Mouse (Mus musculus) urinary bladder, adult 2 months (tissue): ENCODE data around the gene Nthl1. TPM values are rescaled to one million over a fixed set of nuclear protein-coding genes. Genes with fewer than 3 reads are reported as not detected.

ENCODE experiments used
- polyA plus RNA-seq: library from polyadenylated mRNA; depleted of rRNA; stranded (reverse); fragments of >200 nt; gene quantifications from 2 replicates; pipeline ENCODE4 v1.2.3, GENCODE M21; 2012; rRNA removed

Nthl1 gene
- polyA plus RNA-seq, 1 experiment: 21.7 TPM

Other genes with a start within 250 kb of the Nthl1 start
- gene Rnps1, start 218.1 kb upstream of the Nthl1 start, polyA plus RNA-seq: 119 and 134 TPM in 2 replicates
- gene Eci1, start 206.0 kb upstream of the Nthl1 start, polyA plus RNA-seq: 116 and 139 TPM in 2 replicates
- gene Dnase1l2, start 189.6 kb upstream of the Nthl1 start, polyA plus RNA-seq: 47.5 and 62.9 TPM in 2 replicates
- gene E4f1, start 162.4 kb upstream of the Nthl1 start, polyA plus RNA-seq: 55.8 and 61.5 TPM in 2 replicates
- 31.8 and 33.5 TPM in 2 replicates for gene Pgp, start 162.3 kb upstream of the Nthl1 start, polyA plus RNA-seq
- gene Bricd5, start 158.8 kb upstream of the Nthl1 start, polyA plus RNA-seq: 0.10 and 0.19 TPM in 2 replicates
- gene Mlst8, start 153.6 kb upstream of the Nthl1 start, polyA plus RNA-seq: 20.9 and 21.7 TPM in 2 replicates
- 0.76 and 1.1 TPM in 2 replicates for gene Caskin1, start 144.1 kb upstream of the Nthl1 start, polyA plus RNA-seq
- 174 and 223 TPM in 2 replicates for gene Traf7, start 104.7 kb upstream of the Nthl1 start, polyA plus RNA-seq
- 1.4 and 1.5 TPM in 2 replicates for gene Rab26, start 98.5 kb upstream of the Nthl1 start, polyA plus RNA-seq
- gene Pkd1, start 82.8 kb upstream of the Nthl1 start, polyA plus RNA-seq: 69.8 and 84.0 TPM in 2 replicates
- gene Tsc2, start 50 bp upstream of the Nthl1 start, polyA plus RNA-seq: 95.3 and 112 TPM in 2 replicates
- 59.2 and 63.5 TPM in 2 replicates for gene Slc9a3r2, start 17.6 kb downstream of the Nthl1 start, polyA plus RNA-seq
- gene Npw, start 25.8 kb downstream of the Nthl1 start, polyA plus RNA-seq: 0.62 and 0.80 TPM in 2 replicates
- gene Zfp598, start 37.0 kb downstream of the Nthl1 start, polyA plus RNA-seq: 42.9 and 54.2 TPM in 2 replicates
- gene Syngr3, start 57.3 kb downstream of the Nthl1 start, polyA plus RNA-seq: 0.58 and 0.62 TPM in 2 replicates
- 21.0 and 23.7 TPM in 2 replicates for gene Gfer, start 63.5 kb downstream of the Nthl1 start, polyA plus RNA-seq
- gene Noxo1, start 63.6 kb downstream of the Nthl1 start, polyA plus RNA-seq: 7.6 and 10.7 TPM in 2 replicates
- 31.4 and 34.8 TPM in 2 replicates for gene Tbl3, start 75.0 kb downstream of the Nthl1 start, polyA plus RNA-seq
- gene Rnf151, start 85.4 kb downstream of the Nthl1 start, polyA plus RNA-seq: 0.18 and 0.30 TPM in 2 replicates
- gene Rps2, start 85.4 kb downstream of the Nthl1 start, polyA plus RNA-seq: 1,660 and 1,865 TPM in 2 replicates
- 298 and 302 TPM in 2 replicates for gene Ndufb10, start 91.8 kb downstream of the Nthl1 start, polyA plus RNA-seq
- gene Rpl3l, start 95.1 kb downstream of the Nthl1 start, polyA plus RNA-seq: 0.19 and 0.29 TPM in 2 replicates
- 195 and 227 TPM in 2 replicates for gene Msrb1, start 104.0 kb downstream of the Nthl1 start, polyA plus RNA-seq
- gene Hs3st6, start 120.3 kb downstream of the Nthl1 start, polyA plus RNA-seq: 0.43 and 0.77 TPM in 2 replicates
- gene Meiob, start 171.6 kb downstream of the Nthl1 start, polyA plus RNA-seq: 0.75 and 0.83 TPM in 2 replicates
- 52.8 and 75.6 TPM in 2 replicates for gene Hagh, start 207.5 kb downstream of the Nthl1 start, polyA plus RNA-seq
- gene Fahd1, start 217.7 kb downstream of the Nthl1 start, polyA plus RNA-seq: 20.5 and 21.0 TPM in 2 replicates
- gene Igfals, start 233.3 kb downstream of the Nthl1 start, polyA plus RNA-seq: 0.94 and 1.7 TPM in 2 replicates